Mouse (Mus musculus) megakaryocyte, embryonic 14.5 days (primary cell): Measurements from ENCODE around the gene Sult2b1.

Experiments
- FLI1 ChIP-seq: IDR thresholded peaks from 2 replicates; pipeline ENCODE4 v1.6.1; 2012; ENCODE audit warnings: low read length, inconsistent platforms, mixed read lengths
- GATA1 ChIP-seq: IDR thresholded peaks from 3 replicates; pipeline ENCODE4 v1.6.1; 2012; ENCODE audit warnings: mixed read lengths, low read length, inconsistent platforms, borderline replicate concordance

- TF ChIP-seq GATA1 = no peak
- no peak for TF ChIP-seq FLI1
Measured at GRCm38 (mm10) chr7:45785388-45786135, 1.1 kb upstream of the Sult2b1 start.
